Comparison of ENCODE assay signal across 19 mouse cellular contexts in the genomic region with DNA sequence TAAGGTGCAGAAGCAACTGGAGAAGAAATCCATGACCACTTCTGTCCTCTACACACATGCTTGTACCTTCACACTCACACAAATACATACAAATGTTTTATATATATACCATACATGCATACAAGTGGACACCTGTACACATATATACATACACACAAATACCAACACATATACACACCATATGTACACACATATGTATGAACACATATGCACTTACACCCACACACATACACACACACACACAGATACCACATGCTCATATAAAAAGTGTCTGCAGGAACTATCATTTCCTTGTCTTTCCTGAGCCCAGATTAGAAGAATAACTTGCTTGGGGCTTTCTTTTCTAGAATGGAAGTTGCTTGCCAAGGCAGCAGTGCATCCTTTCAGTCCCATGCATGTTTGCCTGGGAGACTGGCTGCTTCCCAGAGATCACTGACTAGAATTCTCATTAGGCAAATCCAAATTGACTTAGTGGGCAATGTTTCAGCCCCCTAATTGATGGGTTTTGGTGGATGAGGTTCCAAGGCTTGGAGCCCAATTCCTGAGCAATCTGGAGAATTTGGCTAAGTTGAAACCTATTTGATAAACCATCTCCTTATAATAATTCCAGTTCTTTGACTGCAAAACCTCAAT.
A peak's percentile ranks its signal among the peaks of the same experiment; 100 is the strongest.
DNase-seq lines count a peak whose midpoint lies in the region; ATAC-seq and TF ChIP-seq lines count a peak whose summit lies in the region.
"Had no signal": no experiment of that assay in that cellular context is flagged by ENCODE, and none has a peak within 500 bp of the region (broad histone marks: within the 10 kb centered on the region; RNA-seq: fewer than 3 reads in every experiment).

No protein-coding gene starts in this region.

- H3K4me1 ChIP-seq in forebrain, embryonic 13.5 days, result no peaks in the 10 kb centered on the region
- H3K4me1 ChIP-seq in forebrain, embryonic 10.5 days, result no peaks in the 10 kb centered on the region
- H3K4me1 ChIP-seq: limb, embryonic 15.5 days; midbrain, embryonic 12.5 days had no signal

- no peaks in the 10 kb centered on the region for H3K9me3 ChIP-seq in forebrain, embryonic 13.5 days (replicated peaks)
- no peaks in the 10 kb centered on the region for H3K9me3 ChIP-seq in forebrain, embryonic 10.5 days
- H3K9me3 ChIP-seq: G1E; limb, embryonic 15.5 days; midbrain, embryonic 12.5 days had no signal

- no peak overlapping the region for H3K27ac ChIP-seq in forebrain, embryonic 13.5 days
- no peak overlapping the region for H3K27ac ChIP-seq in forebrain, embryonic 10.5 days
- H3K27ac ChIP-seq in layer of hippocampus, adult 2 months, result no peak overlapping the region
- H3K27ac ChIP-seq: limb, embryonic 15.5 days; midbrain, embryonic 12.5 days had no signal

- H3K4me3 ChIP-seq in forebrain, embryonic 13.5 days, result no peak overlapping the region
- no peak overlapping the region for H3K4me3 ChIP-seq in forebrain, embryonic 10.5 days
- H3K4me3 ChIP-seq in layer of hippocampus, adult 2 months, result no peak overlapping the region
- H3K4me3 ChIP-seq: limb, embryonic 15.5 days; midbrain, embryonic 12.5 days had no signal

- DNase-seq in forebrain, embryonic 10.5 days (ENCODE audit: extremely low spot score, low spot score), result no peak
- DNase-seq in left cerebral cortex, postnatal 4 days, result peak; percentile 25
- no peak for DNase-seq in left cerebral cortex, adult 11 months (ENCODE audit: low spot score)
- peak; percentile 20 for DNase-seq in brain, adult 2 months (ENCODE audit: low read depth, low spot score)
- DNase-seq in layer of hippocampus, adult 2 months (ENCODE audit: low spot score in 2 of 2), result peak; percentile 15 to 21
- DNase-seq in spleen, postnatal 4 days (ENCODE audit: low spot score in 2 of 2), result no peak
- no peak for DNase-seq in kidney, adult 9 months
- DNase-seq: adrenal gland, adult 2 months; gastrocnemius, postnatal 36 days; heart, postnatal 36 days; kidney, postnatal 25 days; lung, adult 2 months; lung, postnatal 4 days had no signal

- no peak overlapping the region for H3K9ac ChIP-seq in forebrain, embryonic 13.5 days
- H3K9ac ChIP-seq: limb, embryonic 15.5 days; midbrain, embryonic 12.5 days had no signal

- TF ChIP-seq CTCF in layer of hippocampus, adult 2 months (conservative IDR thresholded peaks at IDR 0.05), result no peak

- ATAC-seq in forebrain, embryonic 13.5 days, result peak; percentile 74; the same call in 1 of the 2 replicates
- ATAC-seq: intestine, postnatal 0 days had no signal

- H3K4me2 ChIP-seq in forebrain, embryonic 13.5 days, result no peak overlapping the region
- H3K4me2 ChIP-seq: heart, embryonic 11.5 days; limb, embryonic 15.5 days; midbrain, embryonic 12.5 days had no signal

- intact Hi-C loops in left cerebral cortex, postnatal 4 days (cut with DNase I), result no loop called here

- no peaks in the 10 kb centered on the region for H3K27me3 ChIP-seq in forebrain, embryonic 13.5 days
- no peaks in the 10 kb centered on the region for H3K27me3 ChIP-seq in forebrain, embryonic 10.5 days (ENCODE audit: poor library complexity, severe bottlenecking)
- H3K27me3 ChIP-seq: limb, embryonic 15.5 days; midbrain, embryonic 12.5 days had no signal

- H3K36me3 ChIP-seq in forebrain, embryonic 13.5 days (ENCODE audit: poor library complexity, severe bottlenecking), result no peaks in the 10 kb centered on the region
- H3K36me3 ChIP-seq in forebrain, embryonic 10.5 days (replicated peaks), result no peaks in the 10 kb centered on the region
- H3K36me3 ChIP-seq: G1E; limb, embryonic 15.5 days; midbrain, embryonic 12.5 days had no signal

Comparison
In these comparisons a context has a peak if more than half of its experiments do, and no peak if none do; other contexts are left out.
1. DNase-seq: peak in left cerebral cortex, postnatal 4 days (single experiment), brain, adult 2 months (single experiment) and layer of hippocampus, adult 2 months (2 of 2); none in forebrain, embryonic 10.5 days (single experiment), left cerebral cortex, adult 11 months (single experiment), spleen, postnatal 4 days (0 of 2) and kidney, adult 9 months (single experiment).